Mouse (Mus musculus) right cerebral cortex, adult 18-20 months (tissue): ENCODE data around the gene Wars.
A peak's percentile ranks its signal among the peaks of the same experiment; 100 is the strongest.
"Not testable (repeated sequence)": the region's sequence is repeated elsewhere in the genome, so short reads cannot be mapped to it uniquely, and the experiment has no call there.

Source experiments
- DNase-seq: peaks from one replicate; pipeline ENCODE4 v3.0.0; 2022; ENCODE audit warnings: mixed read lengths

The Wars gene

DNA sequence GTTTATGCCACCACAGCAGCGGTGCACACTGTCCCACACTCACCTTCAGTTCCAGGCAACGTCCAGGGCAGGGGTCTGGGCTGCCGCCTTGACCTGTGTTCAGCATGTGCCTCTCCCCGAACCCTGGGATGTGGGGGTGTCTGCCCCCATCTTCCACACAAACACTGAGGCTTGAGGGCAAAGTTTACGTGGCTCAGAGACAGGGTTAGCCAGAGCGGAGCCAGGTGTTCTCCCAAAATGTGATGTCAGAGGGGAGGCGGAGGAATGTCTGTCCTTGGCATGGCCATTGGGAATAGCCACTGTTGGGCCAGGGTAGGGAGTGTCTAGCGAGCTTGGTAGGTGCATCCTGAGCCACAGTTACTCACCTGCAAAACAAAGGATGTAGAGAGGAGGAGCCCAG, 41.2 kb downstream of the Wars start:
- DNase-seq, result no peak

DNA sequence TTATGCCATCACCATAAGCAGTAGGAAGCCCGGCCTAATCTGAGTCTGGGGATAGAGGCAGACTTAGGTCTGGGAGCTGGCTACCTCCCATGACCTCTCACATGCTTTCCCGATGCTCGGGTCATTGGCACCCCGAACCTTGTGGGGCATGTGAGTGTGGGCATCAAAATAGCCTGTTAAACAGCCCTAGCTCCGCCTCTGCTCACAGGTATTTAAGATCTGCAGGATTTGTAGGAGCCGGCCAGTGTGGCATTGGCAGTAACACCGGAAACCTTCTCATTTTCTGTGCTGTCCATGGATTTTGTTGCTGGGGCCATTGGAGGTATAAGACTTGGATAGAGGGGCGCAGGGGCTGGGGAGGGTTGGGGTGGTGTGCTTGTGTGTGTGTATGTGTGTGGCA, 43.1 kb downstream of the Wars start:
- no peak for DNase-seq

DNA sequence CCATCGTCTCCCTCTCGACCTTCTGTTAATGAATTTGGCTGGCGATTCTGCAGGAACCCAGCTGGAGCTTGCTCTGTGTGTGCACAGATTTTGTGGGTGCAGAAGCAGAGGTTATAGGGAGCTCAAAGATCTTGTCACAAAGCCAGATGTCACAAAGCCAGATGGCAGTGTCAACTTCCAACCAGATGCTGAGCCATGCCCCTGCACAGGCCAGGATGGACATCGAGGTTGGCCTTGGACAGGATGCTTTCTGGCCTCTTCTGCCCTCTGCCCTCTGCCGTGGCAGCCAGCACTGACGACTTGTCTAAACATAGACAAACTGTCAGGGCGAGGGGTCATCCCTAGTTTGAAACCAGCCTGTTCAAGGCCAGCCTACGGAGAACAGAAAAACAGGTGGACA, 43.8 kb downstream of the Wars start:
- DNase-seq, result no peak

DNA sequence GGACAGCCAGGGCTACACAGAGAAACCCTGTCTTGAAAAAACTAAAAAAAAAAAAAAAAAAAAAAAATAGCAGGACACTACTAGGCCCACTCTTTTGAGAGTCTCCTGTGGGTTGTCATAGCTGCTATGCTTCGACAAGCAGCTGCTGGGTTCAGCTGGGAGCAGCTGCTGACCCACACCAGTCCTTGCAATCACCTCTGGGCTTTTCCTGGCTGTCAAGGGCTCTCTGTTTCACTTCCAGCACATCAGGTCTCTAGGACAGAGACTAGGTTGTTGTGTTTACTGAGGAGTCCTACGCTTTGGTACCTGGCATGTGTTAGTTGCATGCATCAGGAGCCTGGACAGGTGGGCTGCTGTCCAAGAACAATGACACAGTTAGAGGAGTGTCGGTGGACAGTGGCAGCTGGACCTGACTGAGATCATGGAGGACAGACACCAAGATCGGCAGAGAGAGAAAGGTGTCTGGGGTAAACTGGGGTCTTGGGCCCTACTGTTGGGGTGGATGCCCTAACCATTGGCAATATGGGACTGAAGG, 44.4 kb downstream of the Wars start:
- no peak for DNase-seq

DNA sequence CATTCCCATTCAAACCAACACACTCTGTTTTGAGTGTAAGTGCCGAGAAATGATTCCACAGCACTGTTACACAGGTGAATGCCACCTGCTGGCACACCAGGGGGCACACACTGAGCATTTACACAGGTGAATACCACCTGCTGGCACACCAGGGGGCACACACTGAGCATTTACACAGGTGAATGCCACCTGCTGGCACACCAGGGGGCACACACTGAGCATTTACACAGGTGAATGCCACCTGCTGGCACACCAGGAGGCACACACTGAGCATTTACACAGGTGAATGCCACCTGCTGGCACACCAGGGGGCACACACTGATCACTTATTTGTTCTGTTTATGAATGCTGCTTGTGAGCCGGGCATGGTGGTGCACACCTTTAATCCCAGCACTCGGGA, 45.9 kb downstream of the Wars start:
- not testable (repeated sequence) for DNase-seq

DNA sequence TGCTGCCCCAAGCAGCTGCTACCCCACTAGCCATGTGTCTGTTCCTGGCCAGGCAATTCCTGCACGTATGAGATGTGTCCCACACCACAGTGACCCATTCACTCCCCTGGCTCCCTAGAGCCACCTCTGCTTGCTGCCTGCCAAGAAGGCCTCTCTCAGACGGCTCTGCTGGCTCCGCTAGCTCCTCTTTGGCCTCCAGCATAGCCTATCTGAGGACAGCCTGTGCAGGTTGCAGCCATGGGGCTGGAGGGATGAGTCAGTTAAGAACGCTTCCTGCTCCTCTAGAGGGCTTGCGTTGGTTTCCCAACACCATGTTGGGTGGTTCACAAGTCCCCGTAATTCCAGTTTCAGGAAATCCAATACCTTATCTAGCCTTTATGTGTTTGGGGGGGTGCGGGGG, 51.3 kb downstream of the Wars start:
- DNase-seq, result no peak

DNA sequence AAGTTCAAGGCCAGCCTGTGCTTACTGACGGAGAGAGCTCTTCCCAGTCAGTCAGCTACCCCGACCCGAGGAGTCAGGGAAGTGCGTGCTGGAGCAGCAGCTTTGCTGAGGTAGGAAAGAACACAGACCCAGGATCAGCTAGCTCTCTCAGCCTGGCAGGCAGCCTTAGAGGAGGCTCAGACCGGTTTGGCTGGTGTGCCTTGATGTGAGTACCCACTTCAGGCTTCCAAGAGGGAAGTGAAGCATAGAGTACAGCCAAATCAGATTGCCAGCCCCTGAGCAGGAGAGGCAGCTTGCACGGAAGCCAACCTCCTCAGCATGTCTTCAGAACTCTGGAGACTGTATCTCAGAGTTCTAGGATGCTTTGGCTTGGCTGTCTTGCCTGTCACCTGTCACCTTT, 52.8 kb downstream of the Wars start:
- DNase-seq, result no peak

DNA sequence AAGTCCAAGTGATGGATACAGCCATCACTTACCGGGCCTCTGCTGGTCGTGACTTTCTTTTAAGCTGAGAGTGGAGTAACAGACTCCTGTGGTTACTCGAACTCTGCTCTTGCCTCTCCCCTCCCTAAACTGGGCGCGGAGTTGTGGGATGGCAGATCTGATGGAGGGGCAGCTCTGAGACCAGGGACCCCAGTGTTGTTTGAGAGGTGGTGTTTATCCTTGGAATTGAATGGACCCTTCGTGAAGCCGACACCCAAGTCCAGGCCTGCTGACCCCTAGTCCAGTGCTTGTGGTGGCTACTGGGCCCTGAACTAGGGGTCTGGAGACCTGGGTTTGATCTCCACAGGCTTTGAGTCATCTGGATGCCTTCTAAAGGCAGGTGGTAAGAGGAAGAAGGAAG, 57.3 kb downstream of the Wars start:
- no peak for DNase-seq

DNA sequence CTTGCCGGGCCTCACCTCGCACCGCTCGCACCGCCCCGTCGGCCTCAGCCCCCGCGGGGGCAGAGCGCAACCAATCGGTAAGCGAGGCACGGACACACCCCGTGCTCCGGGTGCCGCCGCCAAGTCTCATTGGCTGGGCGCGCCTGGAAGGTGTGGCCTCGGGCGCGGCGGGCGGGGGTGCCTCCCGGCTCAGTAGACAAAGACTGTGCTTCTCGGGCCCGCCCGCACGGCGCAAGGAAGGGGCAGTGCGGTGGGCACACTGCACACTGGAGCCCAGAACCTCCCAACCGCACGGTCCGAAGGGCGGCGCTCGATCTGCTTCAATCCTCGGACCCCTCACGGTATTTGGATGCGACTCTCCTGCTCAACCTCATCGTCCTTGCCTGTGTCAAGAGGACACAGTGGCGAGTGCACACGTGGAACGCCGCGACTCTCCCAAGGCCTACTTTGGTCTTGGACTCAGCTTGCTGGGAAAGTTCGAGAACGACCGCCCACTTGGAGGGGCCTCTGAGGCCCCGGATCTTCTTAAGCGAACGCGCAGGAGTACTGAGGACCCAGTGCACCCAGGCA, 58.0 kb downstream of the Wars start, which contains the start of the genes Slc25a29 and Slc25a47:
Gene Slc25a29 (minus strand): TSS at position 44 of the 570 bp plus-strand sequence.
Gene Slc25a47 (plus strand): TSS at position 207 of the 570 bp plus-strand sequence.
- peak; percentile 97 for DNase-seq

DNA sequence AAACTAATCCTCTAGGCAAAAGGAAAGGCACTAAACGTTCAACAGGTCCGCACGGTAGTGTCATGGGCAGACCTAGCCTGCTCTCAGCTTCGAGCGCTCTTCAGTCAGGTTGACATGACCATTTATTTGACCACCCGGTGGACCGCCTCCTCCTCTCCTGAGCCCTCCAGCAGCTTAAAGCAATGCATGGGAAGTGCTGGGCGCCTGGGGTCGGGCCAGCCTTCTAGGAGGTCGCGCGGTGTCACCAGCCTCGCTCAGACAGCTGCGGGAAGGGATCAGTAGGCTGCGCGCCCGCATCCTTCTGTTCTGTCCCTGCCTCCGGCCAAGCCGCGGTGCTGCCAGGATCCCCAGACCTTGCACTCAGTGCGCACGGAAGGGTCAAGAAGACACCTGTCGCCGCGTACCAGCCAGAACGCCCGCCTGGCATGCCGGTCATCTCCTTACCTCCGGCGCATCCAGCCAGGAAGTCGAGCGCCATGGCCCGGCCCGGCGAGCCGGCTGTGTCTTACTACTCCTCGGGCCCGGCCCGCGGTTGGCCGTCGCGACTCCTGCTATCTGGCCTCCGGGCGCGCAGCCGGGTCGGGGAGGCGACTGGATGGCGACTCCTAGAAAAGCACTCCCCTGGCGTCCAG, 58.6 kb downstream of the Wars start:
- no peak for DNase-seq

DNA sequence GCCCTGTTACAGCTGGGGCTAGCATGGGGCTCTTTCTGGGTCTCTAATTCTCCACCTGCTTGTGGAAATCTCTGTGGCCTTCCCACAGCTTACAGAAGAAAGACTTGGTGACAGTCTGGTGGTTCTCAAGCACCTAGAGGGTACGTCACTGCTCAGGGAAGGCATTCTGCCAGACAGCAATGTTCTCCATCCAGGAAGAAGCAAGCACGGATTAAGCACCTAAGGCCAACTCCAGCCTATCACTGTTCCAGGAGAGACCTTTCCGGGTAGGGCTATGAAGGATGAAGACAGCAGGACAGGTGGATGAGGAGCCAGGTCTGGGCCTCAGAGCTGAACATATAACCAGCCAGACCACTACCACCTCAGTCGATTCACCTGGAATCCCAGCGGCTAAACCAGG, 59.2 kb downstream of the Wars start:
- DNase-seq, result no peak

DNA sequence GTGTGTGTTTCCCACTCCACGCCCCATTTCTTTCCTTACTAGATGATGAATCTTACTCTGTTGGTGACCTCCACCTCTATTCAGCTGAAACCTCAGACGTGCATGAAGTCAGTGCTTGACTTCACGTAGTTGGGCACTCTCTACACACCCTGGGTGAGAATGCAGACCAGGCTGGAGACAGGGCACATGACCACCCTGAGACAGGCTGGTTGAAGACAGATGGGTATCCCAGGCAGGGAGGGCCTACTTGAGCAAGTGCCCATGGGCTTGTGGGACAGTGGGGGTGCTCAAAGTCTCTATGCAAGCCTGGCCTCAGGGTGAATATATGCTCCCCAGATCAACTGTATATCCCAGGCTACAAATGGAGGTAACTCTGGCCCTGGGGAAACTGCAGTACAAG, 59.6 kb downstream of the Wars start:
- no peak for DNase-seq

DNA sequence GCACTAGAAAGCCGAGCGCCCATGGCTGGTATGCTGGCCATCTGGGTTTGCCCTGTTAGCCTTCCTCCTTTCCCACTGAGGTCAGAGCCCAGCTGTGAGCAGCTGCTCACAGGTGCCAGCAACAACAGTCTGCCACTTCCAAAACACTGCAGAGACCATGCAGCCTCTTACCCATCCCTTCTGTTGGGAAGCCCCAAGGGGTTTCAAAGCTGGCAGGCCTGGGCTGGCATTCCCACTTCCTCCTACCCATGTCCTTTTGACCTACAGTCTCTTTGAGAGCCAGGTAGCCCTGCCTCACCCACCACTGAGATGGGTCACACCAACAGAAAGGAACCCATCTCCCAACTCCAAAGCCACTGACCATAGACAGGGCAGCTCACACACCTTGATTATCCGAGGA, 60.6 kb downstream of the Wars start:
- DNase-seq, result no peak

DNA sequence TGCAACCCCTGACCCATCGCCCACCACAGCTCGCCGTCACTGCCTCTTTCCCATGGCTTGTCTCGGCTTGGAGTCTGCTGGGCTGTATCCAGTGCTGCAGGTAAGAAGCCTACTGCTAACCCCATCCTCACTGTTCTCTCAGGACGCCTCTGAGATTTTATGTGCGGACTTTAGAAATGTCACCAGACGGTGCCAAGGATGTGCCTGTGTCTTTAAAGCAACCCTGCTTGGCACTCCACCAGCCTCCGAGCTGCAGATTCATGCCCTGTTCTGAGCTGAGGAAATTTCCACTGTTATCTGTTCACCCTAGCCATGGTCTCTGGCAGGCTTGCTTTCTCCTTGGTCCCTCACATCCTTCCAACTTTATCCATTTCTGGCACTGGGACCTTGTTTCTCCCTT, 61.1 kb downstream of the Wars start:
- DNase-seq, result peak; percentile 37

DNA sequence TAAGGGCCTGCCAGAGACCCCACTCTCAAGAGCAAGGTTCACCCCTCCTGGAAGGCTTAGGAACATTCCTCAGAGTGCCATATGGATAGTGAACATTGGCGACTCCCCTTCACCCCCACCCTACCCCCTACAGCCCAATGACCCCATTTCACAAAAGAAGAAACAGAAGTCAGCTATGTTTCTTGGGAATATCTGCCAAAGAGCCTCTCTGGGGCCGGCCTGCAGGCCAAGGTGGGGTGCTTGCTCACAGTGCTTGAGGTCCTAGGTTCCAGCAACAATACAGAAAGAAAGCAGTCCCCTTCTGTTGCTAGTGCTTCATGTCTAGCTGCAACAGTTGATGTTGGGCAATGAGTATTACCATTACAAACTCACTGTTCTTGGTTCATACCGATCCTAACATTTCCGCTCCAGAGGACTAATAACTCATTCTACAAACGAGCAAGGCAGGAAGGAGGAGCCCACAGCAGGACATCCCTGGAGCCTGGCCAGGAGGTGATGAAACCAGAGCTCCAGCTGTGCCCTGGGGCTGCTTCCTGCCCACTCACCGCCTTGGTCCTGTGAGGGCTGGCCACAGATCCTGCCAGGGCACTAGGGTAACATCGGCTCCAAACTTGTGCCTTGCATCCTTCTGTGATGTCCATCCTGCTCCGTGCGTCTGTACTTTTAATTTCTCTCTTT, 61.9 kb downstream of the Wars start:
- peak; percentile 40 for DNase-seq

DNA sequence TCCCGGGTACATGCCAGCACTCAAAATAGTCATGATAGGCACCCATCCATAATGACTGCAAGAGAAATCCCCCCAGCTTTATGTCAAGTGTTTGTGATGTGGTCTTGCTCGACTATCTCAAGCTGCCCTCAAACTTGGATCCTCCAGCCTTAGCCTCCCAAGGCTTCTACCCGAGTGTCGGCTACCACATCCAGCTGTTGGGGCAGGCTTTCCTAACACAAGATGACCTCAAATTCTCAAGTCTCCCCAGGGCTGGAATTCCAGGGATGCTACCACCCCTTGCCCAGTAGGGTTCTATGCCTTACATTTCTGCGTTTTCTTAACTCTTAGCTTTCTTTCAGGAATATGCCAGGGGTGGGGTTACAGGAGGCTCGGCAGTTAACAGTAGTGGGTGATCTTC, 63.6 kb downstream of the Wars start:
- DNase-seq, result no peak

DNA sequence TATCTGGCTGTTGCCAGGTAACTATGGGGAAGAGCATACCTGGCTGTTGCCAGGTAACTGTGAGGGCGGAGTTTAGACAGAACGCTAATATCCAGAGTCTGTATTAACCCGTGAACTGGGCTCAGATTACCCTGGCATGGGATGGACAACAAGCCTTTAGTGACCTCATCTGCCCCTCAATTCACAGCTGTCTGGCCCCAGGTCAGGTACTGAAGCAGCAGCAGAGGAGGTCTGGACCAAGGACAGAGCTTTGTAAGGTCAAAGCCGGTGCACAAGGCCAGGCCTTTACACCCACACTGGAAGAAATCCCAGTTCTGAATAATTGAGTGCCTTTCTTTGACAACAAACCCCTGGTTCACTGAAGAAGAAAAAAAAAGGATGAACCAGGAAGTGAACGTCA, 64.3 kb downstream of the Wars start:
- DNase-seq, result no peak

DNA sequence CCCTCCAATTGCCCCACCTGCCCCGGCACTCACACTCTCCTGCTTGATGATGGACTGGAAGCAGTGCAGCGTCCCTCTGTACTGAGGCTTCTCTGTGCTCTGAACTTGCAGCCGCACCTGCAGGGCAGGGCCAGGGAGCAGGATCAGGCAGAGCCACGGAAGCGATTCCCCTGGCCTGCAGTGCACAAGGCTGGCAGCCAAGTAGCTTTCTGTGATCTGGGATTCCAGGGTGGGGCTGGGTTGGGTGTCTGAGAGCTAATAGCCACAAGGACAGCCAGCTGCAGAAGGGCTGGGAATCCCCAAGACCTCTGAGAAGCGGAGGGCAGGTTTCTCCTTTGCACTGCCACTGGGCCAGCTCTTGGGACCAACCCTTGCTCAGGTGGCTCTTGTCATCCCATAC, 66.3 kb downstream of the Wars start:
- no peak for DNase-seq

DNA sequence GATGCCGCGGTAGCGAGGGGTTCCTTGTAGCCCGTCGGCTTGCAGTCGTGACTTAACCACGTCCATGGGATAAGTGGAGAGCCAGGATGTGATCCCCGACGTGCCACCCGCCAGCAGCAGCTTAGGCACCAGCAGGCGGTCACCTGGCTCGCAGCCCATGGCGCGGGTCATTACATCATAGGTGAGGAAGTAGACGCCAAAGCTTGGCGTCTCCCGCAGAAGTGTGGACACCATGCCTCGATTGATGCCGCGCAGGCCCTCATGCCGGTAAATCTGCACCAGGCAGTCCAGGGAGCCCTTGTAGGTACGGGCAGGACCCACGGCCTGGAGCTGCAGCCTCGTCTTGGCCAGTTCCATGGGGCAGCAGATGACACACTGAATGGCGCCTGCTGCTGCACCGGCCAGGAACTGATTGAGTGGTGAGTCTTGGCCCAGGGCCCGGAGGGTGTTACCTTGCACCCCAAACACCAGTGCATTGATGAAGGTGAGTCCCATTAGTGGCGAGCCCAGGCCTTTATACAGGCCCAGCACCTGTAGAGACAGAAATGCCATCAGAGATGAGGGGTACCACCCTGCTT, 66.9 kb downstream of the Wars start:
- no peak for DNase-seq

DNA sequence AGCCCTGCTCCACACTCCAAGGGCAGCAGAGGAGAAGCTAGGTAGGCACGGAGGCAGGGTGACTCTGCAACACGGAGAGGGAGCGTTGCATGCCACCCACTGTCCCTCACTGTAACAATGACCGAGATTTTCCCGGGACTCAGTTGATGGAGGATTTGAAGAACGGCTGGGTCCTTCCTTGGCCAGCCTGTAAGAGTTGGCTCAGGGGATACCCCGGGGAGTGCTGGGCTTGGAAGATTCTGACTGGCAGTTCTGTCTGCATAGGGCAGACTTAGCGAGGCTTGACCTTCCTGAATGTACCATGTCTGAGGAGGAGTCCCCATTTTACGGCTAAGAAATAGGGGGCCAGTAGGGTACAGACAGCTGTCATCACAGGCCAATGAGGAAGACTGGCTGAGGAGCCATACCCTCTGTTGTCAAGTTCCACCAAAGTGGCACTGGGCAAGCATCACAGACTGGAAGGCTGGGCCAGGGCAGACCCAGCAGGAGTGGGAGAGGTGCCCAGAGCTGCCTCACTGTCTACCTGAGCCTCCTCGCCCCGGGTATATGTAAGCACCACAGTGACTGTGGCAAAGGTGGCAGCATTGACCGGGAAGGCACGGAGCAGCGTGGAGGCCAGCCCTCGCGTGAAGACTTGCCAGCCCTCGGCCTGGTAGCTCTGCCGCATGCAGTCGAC, 67.6 kb downstream of the Wars start:
- no peak for DNase-seq

DNA sequence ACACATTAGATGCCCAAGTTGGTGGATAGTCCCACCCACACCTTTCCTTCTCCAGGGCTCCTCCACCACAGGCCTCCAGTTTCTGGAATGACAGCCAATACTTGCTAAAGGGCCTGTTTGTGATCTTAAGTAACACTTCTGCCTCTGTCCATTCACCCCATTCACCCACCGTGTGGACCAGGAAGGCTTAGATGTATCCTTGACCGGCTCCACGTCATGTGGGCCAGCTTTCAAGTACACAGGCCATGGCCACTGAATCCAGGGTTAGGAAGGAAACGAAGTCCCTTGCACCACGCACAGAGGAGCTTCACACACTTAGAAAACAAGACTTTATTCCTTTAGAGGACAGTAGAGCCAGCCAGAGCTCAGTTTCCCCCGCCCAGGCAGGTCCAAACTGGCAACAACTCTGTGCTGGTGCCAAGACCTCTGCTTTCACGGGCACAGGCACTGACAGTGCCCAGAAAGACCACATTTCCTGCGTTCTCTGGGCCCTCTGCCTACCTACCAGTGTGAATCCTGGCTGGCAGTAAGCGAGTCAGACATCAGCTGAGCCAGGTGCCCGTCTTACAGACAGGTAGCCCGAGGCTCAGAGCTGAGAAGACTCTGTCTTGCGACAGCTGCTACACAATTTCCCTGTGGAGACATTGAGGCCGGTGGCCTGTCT, 68.3 kb downstream of the Wars start:
- DNase-seq, result no peak

DNA sequence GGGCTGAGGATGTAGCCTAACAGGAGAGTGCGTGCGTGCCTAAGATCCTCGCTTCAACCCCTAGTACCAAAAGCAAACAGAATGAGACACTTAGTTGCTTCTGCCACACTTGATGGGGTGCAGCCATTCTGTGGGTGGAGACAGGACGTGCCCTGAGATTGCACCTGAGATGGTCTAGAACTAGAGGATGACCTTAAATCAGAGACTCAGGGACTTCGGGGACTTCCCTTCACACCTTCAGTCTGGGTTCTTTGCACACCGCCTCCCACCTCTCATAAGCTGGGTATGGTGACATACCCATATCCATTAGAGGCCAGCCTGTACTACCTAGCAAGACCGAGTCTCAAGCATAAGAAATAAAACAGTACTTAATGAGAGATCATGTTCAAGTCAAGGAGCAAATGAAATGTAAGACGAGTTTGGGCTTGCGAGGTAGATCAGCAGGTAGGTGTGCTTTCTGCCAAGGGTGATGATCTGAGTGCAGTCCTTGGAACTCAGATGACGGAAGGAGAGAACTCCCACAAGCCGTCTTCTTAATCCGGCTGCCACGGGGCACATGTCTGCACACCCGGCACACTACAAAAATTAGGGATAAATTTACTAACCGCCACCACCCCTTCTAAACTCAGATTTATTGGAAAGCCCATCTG, 69.6 kb downstream of the Wars start:
- no peak for DNase-seq
